Mouse (Mus musculus) kidney, postnatal 36 days (tissue): ENCODE results near the gene Nmrk2.

ENCODE experiments used
- DNase-seq, 2 experiments: peaks; one replicate each; pipeline ENCODE4 v3.0.0; 2021 to 2022; ENCODE audit warnings: mixed read lengths in 2 of 2

The Nmrk2 gene

DNA sequence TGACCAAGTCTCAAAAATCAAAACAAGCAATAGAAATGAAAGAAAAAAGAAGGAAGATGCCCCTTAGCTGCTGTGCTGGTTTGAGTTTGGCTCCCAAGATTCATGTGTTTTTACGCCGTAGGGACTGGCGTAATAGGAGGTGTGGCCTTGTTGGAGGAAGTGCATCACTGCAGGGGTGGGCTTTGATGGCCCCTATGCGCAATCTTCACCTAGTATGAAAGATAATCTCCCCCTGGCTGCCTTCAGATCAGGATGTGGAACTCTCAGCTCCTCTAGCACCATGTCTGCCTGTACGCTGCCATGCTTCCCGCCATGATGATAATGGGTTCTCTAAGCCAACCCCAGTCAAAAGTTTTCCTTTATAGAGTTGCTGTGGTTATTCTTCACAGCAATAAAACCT is 14.4 kb upstream of the Nmrk2 start:
- DNase-seq: no peak

DNA sequence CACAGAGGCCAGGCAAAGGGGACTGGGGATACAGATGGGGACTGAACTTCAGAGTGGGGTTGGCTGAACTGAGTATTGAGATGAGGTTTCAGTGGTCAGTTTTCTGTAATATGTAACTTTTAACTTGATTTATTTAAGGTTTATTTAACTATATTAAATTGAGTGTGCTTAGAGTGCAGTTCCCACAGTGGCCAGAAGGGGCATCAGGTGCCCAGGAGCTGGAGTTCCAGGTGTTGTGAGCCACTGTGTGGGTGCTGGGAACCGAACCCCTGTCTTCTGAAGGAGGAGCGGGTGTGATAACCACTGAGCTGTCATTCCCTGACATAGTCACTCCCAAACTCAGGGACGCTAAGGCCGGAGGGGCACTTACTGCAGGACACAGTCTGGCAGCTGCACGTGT is 8.3 kb upstream of the Nmrk2 start:
- DNase-seq: no peak

DNA sequence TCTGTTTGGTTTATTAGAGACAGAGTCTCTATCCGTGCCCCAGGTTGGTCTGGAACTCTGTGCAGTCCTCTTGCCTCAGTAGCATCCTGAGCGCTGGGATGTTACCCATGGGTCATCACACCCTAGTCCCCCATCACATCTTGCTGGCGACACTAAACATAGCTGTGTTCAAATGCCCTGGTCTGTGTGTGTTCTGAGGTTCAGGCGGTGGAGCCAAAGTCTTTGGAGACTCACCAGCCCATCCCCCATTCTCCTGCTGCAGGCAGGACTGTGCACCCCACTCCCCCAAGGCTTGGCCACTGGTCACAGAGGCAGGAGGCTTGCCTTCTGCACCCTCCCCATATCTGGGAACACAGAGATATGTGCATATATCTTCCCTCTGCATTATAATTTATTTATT is 2.3 kb upstream of the Nmrk2 start:
- DNase-seq: no peak

DNA sequence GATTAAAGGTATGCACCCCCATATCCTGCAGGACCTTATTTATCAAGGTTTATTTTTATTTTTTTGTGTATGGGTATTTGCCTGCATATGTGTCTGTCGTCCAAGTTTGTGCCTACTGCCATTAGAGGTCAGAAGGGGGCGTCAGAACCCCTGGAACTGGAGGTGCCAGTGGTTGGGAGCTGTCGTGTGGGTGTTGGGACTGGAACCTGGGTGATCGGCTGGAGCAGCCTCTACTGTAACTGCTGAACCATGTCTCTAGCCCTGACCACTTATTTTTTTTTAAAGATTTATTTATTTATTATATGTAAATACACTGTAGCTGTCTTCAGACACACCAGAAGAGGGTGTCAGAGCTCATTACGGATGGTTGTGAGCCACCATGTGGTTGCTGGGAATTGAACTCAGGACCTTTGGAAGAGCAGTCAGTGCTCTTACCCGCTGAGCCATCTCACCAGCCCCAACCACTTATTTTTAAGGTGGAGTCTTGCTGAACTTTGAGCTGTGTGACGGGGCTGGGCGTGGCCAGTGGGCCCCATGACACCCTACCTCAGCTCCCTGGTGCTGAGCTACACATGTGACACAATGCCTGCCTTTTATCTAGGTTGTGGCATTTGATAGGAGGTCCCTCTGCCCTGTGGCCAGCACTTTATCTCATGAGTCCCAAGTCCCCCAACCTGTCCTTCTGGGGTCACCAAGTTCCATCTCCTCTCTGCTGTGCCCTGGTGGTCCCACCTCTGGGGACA is 1.3 kb upstream of the Nmrk2 start:
- no peak for DNase-seq

DNA sequence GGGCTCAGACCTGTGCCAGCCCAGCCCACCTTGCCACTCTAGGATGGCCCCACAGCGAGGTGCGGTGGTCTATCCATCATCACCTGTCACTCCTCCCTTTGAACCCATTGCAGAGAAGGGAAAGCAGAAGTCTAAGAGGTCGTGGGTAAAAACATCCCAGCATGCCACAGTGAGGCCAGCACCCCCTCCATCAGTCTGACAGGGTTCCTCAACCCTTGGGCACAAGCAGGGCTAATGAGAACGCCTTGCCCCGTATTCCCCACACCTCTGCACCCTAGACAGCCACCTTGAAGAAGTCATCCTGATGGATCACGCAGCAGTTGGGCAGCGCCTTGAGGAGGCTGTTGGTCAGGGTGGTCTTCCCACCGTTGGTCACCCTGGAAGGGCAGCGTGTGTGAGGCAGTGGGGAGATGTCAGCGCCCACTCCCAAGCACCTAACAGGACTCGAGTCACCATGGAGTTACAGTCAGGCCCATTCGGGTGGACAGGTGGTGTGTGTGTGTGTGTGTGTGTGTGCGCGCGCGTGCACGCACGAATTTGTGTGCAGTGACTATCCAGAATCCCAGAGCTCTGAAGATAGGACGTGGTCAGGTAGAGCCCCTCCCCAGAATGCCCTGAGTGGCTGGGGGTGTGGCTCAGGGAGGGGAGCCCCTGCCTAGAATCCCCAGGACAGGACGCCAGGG is 1.1 kb downstream of the Nmrk2 start:
- no peak for DNase-seq

DNA sequence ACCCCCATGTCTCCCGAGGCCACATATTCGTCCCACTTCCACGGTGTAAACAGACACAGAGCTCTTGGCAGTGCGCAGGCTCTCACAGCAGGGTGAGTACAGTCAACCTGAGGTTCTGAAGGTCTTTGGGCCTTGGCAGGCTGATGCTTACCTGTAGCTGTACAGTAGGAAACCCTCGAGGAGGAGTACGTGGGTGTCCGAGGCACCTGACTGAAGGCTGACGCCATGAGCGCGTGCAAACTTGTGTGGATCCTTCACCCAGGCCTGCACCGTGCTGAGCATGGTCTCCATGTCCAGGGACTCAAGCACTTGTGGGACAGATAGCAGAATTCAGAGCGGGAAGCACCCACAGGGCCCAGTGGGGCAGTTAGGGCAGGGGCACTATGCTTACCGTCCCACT is 1.7 kb downstream of the Nmrk2 start:
- DNase-seq: no peak

DNA sequence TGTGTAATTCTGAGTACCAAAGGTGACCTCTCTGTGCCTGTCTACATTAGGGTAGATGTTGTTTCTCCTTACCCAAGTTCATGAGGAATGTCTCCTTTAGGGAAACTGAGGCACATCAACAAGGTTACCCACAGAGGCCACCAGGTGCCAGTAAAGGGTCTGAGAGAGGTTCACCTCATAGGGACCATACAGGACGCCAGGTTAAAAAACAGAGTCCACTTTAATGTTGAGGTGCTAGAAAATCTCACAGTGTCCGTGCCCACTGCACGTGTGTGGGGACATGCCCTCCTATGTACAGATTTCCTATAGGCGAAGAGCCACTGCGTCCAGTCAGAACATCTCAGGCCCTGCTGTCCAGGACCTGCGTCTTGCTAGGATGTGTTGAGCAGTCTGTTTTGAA is 2.9 kb downstream of the Nmrk2 start:
- DNase-seq: no peak

DNA sequence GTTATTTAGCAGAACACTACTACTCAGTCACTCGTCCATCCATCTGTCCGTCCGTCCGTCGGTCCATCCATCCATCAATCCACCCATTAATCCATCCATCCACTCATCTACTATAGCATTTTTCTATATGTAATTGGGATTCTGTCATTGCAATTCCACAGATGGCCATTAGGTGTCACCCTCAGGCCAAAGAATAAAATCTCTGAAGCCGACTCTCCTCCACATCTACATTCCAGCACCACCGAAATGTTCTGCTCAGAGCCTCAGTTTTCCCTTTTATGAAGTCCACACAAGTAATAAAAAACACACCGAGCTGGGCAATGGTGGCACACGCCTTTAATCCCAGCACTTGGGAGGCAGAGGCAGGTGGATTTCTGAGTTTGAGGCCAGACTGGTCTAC is 3.6 kb downstream of the Nmrk2 start:
- peak in 1 of 2 experiments; percentile 77 for DNase-seq

DNA sequence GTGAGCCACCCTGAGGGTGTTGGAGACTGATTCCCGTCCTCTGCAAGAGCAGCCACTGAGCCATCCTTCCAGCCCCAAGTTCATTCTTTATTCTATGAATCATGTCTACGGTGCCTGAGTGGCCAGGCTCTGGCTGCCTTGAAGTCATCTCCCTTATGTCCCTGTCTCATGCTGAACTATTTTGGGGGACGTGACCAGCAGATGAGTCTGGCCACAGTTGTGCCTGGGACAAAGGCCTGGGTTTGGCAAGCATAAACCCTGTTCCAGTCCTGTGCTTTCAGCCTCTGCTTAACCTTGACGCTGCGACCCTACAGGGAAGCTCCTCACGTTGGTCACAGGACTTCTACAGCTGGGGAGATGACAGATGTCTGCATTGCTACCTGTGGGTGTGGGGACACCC is 4.5 kb downstream of the Nmrk2 start:
- no peak for DNase-seq

DNA sequence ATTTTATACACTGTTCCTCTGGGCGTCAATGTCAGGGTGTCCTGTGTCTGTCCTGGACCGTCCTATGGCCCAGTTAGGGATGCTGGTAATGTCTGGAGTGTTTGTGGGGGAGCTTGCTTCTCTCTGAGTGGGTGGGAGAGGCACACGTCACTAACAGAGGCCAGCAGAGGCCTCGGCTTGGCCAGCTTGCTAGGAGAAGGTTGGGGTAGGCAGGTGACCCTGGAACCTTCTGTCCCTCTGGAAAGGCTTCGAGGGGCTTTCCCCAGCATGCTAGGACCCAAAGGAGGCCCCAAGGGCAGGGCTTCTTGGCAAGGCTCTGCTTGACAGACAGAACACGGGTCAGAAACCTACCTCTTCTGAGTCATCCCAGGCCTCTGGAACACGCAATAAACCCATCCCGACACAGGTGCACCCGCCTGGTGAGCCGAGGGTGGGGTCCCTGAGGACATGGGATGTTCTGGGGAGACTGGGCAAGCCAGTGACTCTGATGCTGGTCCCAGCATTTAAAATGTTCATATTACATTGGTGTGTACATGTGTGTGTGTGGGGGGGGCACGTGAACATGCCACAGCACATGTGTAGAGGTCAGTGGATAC is 5.3 kb downstream of the Nmrk2 start:
- DNase-seq: no peak

DNA sequence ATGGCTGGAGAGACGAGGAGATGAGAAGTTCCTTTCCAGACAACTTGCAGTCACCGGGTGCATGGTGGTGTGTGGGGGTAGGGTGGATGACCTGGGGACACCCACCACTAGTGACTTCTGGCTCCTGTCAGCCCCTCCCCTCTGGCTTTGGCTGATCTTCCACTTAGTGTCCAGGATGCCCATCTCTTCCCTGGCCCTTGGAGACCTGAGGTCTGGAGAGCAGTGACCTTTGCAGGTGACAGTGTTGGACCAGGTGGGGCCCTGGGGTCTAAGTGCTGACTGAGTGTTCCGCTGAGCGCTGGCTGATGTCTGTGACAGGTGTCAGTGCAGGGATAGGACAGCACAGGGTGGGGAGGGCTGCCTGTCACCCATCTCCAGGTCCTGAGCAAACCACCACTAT is 6.6 kb downstream of the Nmrk2 start:
- DNase-seq: no peak

DNA sequence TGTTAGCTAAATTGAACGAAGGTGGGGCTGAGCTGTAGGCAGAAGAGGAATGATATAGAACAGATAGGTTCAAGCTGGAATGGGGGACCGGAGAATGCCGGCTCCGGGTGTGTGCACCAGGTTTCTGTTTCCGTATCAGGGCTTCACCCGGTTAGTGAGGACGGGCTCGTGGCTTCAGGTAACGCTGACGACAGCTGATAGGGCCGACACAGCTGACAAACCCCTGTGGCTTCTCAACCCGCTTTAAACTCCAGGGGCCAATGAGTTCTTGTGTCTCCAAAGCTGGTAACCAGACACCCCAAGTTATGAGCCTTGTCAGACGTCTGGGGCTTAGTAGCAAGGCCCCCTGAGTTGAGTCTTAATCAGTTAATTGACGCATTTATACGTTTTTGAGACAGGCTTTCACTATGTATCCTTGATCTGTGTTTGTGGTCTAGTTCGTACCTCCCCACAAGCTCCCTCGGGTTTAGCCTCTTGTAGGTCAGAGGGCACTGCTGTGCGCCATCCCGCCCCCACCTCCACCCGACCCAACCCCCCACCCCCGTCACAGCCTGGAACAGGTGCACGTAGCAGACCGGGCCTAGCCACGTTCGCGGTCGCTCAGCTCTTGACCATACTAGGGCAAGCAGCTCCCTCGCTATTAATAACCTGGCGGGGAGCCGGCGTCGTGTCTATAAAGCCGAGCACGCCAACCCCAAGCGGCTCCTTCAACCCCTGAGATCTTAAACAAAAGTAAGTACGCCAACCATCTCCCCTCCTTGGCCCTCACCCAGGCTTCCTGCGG is 7.7 kb downstream of the Nmrk2 start:
- DNase-seq: no peak

DNA sequence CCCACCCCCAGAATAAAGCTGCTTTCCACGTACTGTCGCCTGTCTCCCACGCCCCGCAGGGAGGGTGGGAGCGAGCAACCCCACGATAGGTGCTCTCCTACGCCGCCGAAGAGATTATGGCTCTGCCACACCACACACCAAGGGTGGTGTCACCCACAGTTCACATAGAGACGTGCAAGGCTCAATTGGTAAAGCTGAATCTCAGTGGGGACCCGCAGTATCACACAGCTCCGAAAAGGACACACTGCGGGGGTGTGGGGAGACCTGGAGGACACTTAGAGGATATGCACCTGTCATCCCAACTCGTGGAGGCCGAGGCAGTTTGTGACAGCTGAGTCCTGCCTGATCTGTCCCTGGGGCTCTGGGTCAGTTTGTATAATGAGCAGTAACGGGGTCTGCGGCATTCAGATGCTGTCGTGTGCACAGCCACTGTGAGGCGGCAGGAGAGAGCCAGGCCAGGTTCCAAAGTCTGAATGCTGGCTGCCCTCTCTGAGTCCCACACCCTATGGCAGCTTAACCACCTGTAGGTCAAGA is 8.8 kb downstream of the Nmrk2 start:
- peak in 1 of 2 experiments; percentile 54 for DNase-seq

DNA sequence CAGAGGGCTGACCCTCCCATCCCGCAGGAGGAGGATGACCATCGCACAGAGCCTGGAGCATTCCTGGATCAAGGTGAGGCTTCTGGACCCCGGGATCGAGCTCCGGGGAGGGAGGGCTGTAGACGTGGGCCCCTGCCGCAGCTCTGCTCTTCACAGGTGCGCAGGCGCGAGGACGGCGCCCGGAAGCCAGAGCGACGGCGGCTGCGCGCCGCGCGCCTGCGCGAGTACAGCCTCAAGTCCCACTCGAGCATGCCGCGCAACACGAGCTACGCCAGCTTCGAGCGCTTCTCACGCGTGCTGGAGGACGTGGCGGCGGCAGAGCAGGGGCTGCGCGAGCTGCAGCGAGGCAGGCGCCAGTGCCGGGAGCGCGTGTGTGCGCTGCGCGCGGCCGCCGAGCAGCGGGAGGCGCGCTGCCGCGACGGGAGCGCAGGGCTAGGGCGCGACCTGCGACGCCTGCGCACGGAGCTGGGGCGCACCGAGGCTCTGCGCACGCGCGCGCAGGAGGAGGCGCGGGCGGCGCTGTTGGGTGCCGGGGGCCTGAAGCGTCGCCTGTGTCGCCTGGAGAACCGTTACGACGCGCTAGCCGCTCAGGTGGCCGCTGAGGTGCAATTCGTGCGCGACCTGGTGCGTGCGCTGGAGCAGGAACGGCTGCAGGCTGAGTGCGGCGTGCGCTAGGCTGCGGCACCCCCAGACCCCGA is 9.4 kb downstream of the Nmrk2 start:
- peak; percentile 78 to 91 for DNase-seq

DNA sequence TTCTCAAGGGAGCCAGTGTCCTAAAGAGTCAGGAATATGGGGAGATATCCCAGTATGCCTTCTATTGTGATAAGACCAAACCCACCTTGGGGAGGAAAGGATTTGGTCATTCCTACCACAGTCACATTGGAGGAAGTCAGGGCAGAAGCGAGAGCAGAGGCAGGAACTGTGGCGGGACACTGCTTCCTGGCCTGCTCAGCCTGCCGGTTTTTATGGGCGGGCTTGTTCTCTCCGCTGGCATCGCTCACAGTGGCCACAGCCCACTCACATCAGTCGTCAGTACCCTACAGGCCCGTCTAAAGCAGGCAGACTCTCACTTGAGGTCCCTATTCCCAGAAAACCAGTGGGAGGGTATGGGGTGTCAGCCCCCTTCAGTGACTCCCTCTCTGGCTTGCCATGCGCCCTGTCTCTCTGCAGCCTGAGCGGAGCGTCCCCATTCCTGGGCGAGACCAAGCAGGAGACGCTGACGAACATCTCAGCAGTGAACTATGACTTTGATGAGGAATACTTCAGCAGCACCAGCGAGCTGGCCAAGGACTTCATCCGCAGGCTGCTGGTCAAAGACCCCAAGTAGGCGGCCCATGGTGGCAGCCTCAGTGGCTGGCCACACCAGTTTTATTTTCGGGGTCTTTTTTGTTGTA is 10.4 kb downstream of the Nmrk2 start:
- no peak for DNase-seq

DNA sequence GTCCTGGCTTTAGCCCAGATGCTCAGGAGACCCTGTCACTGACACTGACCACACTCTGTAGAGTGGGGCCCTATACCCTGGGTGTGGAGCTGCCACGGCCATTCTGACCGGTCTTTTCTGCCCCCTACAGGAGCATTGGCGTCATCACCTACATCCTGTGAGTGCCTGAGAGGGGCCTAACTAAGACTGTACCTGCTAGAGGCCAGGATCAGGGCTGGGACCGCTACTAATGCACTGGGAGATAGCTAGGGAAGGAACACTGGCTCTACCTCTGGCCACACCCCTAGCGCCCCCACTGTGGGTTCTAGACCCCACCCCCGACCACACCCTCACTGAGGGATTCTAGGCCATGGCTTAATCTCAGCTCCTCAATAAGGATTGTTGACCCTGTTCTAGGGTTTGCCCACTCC is 10.9 kb downstream of the Nmrk2 start:
- peak in 1 of 2 experiments; percentile 35 for DNase-seq

DNA sequence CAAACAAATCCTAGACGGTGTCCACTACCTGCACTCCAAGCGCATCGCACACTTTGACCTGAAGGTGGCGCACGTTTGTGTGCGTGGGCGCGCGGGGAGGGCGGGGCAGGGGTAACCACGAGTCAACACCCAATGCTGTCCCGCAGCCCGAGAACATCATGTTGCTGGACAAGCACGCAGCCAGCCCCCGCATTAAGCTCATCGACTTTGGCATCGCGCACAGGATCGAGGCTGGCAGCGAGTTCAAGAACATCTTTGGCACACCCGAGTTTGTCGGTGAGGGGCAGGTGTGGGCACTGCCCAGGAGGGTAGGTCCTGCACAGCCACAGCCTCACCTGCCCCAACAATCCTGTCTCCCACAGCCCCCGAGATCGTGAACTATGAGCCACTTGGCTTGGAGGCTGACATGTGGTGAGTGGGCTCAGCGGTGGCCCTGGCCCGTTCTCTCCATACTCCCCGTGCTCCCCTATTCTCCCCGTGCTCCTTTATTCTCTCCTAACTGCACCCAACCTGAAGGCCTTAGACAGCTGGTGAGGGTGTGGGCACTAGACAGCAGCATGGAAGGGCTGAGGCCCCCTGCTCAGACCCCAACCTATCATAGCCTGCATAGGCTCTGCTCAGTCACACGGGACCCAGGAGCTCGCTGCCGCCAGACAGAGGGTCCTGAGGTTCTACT is 11.5 kb downstream of the Nmrk2 start:
- DNase-seq: peak in 1 of 2 experiments; percentile 64

DNA sequence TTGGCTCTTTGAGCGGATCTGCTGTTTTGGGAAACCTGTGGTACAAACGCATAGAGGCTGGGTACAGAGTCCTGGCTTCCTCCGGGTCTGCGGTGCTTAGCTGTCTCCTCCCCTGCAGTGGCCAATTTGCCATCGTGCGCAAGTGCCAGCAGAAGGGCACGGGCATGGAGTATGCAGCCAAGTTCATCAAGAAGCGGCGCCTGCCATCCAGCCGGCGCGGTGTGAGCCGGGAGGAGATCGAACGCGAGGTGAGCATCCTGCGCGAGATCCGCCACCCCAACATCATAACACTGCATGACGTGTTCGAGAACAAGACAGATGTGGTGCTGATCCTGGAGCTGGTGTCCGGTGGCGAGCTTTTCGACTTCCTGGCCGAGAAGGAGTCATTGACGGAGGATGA is 12.0 kb downstream of the Nmrk2 start:
- no peak for DNase-seq

DNA sequence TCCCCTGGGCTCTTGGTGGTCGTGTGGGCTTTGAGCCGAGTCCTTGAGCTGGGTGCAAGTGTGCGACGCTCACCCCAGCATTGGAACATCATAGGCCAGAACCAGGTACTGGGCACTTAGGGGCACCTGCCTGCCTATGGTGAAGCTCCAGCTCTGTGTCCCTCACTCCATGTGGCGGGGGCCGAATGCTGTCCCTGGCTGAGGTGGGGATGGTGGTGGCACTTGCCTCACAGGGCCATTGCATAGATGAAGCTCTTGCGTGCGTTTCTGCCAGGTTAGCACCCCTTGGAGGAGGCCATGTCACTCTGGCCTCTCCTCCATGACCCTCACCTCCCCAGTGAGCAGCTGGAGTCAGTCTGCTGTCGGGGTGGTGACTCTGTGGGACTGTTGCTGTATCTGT is 14.7 kb downstream of the Nmrk2 start:
- no peak for DNase-seq

DNA sequence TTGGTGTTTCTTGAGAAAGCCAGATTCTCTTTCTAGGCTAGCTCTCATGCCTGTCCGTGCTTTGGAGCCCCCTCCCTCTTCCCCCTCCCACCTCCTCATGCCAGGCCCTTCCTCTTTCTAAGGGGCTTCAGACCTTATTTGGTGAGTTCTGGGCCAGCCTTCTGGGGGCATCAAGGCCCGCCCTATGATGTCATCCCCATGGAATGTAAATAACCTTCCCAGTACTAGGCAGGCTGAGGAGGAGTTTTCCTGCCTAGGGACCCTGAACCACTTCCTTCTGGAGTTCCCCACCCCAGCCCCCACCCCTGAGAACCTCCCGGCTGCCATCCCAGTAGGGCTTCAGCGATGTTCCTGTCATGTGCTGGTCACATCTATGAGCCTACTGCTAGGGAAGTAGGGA is 17.1 kb downstream of the Nmrk2 start:
- no peak for DNase-seq

DNA sequence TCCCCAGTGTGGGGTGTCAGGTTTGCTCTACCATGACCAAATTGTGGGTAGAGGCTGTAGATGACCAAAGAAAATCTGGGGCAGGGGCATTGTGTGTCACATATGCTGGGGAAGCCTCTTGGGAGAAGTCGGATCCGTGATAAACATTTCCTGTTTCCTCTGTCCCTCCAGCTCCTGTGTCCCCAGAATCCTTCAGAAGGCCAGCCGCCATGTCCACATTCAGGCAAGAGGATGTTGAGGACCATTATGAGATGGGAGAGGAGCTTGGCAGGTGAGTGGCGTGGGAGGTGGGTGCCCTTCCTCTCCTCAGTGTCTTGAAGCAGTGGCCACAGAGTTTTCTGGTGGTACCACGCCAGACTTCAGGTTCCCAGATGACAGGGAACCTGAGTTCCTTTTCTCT is 18.0 kb downstream of the Nmrk2 start, which contains the start of gene 4930442H23Rik:
4930442H23Rik (minus strand) TSS at position 45 of the 400 bp plus-strand sequence.
- no peak for DNase-seq
